Mouse (Mus musculus) limb, embryonic 10.5 days (tissue): ENCODE measurements around the gene Stab2. TPM values are rescaled to one million over a fixed set of nuclear protein-coding genes. Genes with fewer than 3 reads are reported as not detected.

Experiments used
- DNase-seq: peaks from one replicate; pipeline ENCODE4 v3.0.0-alpha.2; 2017; ENCODE audit warnings: low spot score
- H3K27ac ChIP-seq: fragments of 300-500 bp; sonication (generic); 2 replicates; pipeline ENCODE4 v1.5.1; 2016; ENCODE audit warnings: mild to moderate bottlenecking
- H3K27me3 ChIP-seq: fragments of 300-500 bp; sonication (generic); 2 replicates; pipeline ENCODE4 v1.6.1; 2016; ENCODE audit warnings: low read depth, mild to moderate bottlenecking; ENCODE audit not compliant: poor library complexity, severe bottlenecking
- H3K36me3 ChIP-seq: fragments of 300-500 bp; sonication (generic); 2 replicates; pipeline ENCODE4 v1.6.1; 2016; ENCODE audit warnings: mild to moderate bottlenecking, moderate library complexity
- H3K4me1 ChIP-seq: fragments of 300-500 bp; sonication (generic); 2 replicates; pipeline ENCODE4 v1.6.1; 2016
- H3K4me3 ChIP-seq: fragments of 300-500 bp; sonication (generic); 2 replicates; pipeline ENCODE4 v1.5.1; 2016; ENCODE audit warnings: mild to moderate bottlenecking, moderate library complexity
- H3K9me3 ChIP-seq: fragments of 300-500 bp; sonication (generic); replicated peaks from 2 replicates; pipeline ENCODE4 v1.6.1; 2016; ENCODE audit warnings: mild to moderate bottlenecking
- WGBS: fragments of 180-500 bp; shearing (Covaris S2); methylation state at CpG from one replicate; pipeline ENCODE4 v1.1.7; 2016; 5-methylcytosine and 5-hydroxymethylcytosine counted together
- polyA plus RNA-seq: library from polyadenylated mRNA; unstranded; fragments of >200 nt; fragmentation: Nextera tagmentation; extraction: Ambion mirVana; gene quantifications from 2 replicates; pipeline ENCODE4 v1.2.1, GENCODE M21; 2016

Stab2 gene
- polyA plus RNA-seq, 1 experiment from 2014 or later = 0.31 TPM

GRCm38 (mm10) chr10:86808013-86808758 is 199.6 kb downstream of the Stab2 start:
- no peaks in the 10 kb centered on the region for H3K4me1 ChIP-seq
- DNase-seq = no peak
- H3K36me3 ChIP-seq = no peaks in the 10 kb centered on the region
- no peak overlapping the region for H3K4me3 ChIP-seq
- H3K27me3 ChIP-seq = no peaks in the 10 kb centered on the region
- WGBS = 89% methylated on average over 15 of the region's 15 CpGs
- H3K27ac ChIP-seq = no peak overlapping the region
- no peaks in the 10 kb centered on the region for H3K9me3 ChIP-seq

GRCm38 (mm10) chr10:86807362-86807761 is 200.5 kb downstream of the Stab2 start:
- 96% methylated on average over 1 of the region's 1 CpGs for WGBS
- no peaks in the 10 kb centered on the region for H3K27me3 ChIP-seq
- H3K4me1 ChIP-seq = no peaks in the 10 kb centered on the region
- H3K4me3 ChIP-seq = no peak overlapping the region
- DNase-seq = no peak
- no peak overlapping the region for H3K27ac ChIP-seq
- no peaks in the 10 kb centered on the region for H3K36me3 ChIP-seq
- H3K9me3 ChIP-seq = no peaks in the 10 kb centered on the region

GRCm38 (mm10) chr10:86796073-86796741 is 211.6 kb downstream of the Stab2 start:
- no peak overlapping the region for H3K27ac ChIP-seq
- no peaks in the 10 kb centered on the region for H3K36me3 ChIP-seq
- WGBS = 93% methylated on average over 5 of the region's 5 CpGs
- no peaks in the 10 kb centered on the region for H3K9me3 ChIP-seq
- no peak for DNase-seq
- no peak overlapping the region for H3K4me3 ChIP-seq
- H3K27me3 ChIP-seq = no peaks in the 10 kb centered on the region
- 0 out of 2 replicates have a peak, but pooled peaks cover 4% of the 10 kb centered on the region for H3K4me1 ChIP-seq

- Histone ChIP-seq H3K27ac (no peak overlapping the region), H3K27me3 (no peaks in the 10 kb centered on the region), H3K4me1 (0 out of 2 replicates have a peak, but pooled peaks cover 4% of the 10 kb centered on the region), H3K36me3 (no peaks in the 10 kb centered on the region), H3K9me3 (no peaks in the 10 kb centered on the region), H3K4me3 (no peak overlapping the region)
- WGBS = 89% methylated on average over 9 of the region's 9 CpGs
- DNase-seq = no peak
Observed at GRCm38 (mm10) chr10:86794794-86795535, 212.9 kb downstream of the Stab2 start.

- Histone ChIP-seq H3K36me3 (no peaks in the 10 kb centered on the region), H3K27ac (no peak overlapping the region), H3K9me3 (no peaks in the 10 kb centered on the region), H3K27me3 (no peaks in the 10 kb centered on the region), H3K4me1 (0 out of 2 replicates have a peak, but pooled peaks cover 4% of the 10 kb centered on the region), H3K4me3 (no peak overlapping the region)
- DNase-seq = no peak
- WGBS = 91% methylated on average over 4 of the region's 4 CpGs
Observed at GRCm38 (mm10) chr10:86794196-86794595, 213.6 kb downstream of the Stab2 start.

GRCm38 (mm10) chr10:86793509-86793951 is 214.3 kb downstream of the Stab2 start:
- WGBS = 78% methylated on average over 2 of the region's 2 CpGs
- Histone ChIP-seq H3K9me3 (no peaks in the 10 kb centered on the region), H3K27ac (no peak overlapping the region), H3K4me1 (0 out of 2 replicates have a peak, but pooled peaks cover 4% of the 10 kb centered on the region), H3K27me3 (no peaks in the 10 kb centered on the region), H3K4me3 (no peak overlapping the region), H3K36me3 (no peaks in the 10 kb centered on the region)
- no peak for DNase-seq

- H3K4me3 ChIP-seq = no peak overlapping the region
- WGBS = 80% methylated on average over 7 of the region's 7 CpGs
- H3K36me3 ChIP-seq = no peaks in the 10 kb centered on the region
- no peak for DNase-seq
- H3K27ac ChIP-seq = no peak overlapping the region
- H3K9me3 ChIP-seq = no peaks in the 10 kb centered on the region
- peaks cover 10% of the 10 kb centered on the region; the same call in 1 of the 2 replicates for H3K4me1 ChIP-seq
- no peaks in the 10 kb centered on the region for H3K27me3 ChIP-seq
Observed at GRCm38 (mm10) chr10:86791507-86792184, 216.2 kb downstream of the Stab2 start.

Other genes with a start within 250 kb of the Stab2 start
- gene Gm49358, start 244.1 kb downstream of the Stab2 start, polyA plus RNA-seq = not detected in 2 replicates
- 0.53 and 0.55 TPM in 2 replicates for gene Nt5dc3, start 229.0 kb downstream of the Stab2 start, polyA plus RNA-seq
- gene 1700113H08Rik, start 50.0 kb upstream of the Stab2 start, polyA plus RNA-seq = not detected in 2 replicates